Mouse (Mus musculus): Measurements from ENCODE around the gene Mmaa.

Mmaa gene

GRCm38 (mm10) chr8:79288250-79288649 lies 6.5 kb downstream of the Mmaa start:
- DNase-seq (ENCODE audit: low spot score), result no peak

DNA sequence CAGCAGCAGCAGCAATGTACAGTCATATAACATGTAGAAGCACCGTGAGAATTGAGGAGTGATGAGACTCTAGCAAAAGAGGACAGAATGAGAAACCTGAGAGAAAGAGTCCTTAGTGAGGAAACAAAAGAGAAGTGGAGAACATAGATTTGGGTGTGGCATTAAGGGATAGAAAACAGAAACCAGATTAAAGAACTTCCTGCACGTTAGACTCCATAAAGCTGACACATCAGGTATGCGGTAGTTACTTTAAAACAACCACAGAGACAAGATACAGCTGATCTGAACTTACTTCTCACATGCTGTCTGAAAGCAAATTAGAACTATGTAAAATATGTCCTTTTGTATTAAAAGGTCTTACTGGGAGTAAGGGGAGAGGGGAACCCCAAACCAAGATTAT lies 8.3 kb downstream of the Mmaa start:
- DNase-seq (ENCODE audit: low spot score), result no peak

GRCm38 (mm10) chr8:79284626-79285025 lies 10.1 kb downstream of the Mmaa start:
- no peak for DNase-seq (ENCODE audit: low spot score)

DNA sequence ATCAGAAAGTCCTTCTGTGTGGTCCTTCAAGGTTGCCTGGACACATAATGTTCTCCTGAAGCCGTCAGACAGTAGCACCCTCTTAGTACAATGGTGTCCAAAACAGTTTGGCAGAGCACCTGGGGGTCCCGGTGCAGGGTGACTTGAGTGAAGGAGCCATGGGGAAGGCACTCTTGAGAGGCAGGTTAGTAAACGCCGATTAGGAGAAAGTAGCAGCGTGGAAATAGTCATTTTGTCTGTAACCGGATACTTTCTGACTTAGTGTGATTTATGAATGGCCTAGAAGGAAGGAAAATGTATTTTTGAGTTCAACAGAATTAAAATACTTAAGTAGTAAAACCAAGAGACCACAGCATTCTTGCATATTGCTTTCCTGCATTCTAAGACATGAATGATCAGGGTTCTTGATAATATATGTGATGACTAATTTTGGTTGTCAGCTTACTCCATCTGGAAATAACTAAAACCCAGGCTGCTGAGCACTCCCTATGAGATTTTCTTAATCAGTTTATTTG lies 13.3 kb downstream of the Mmaa start:
- no peak for DNase-seq (ENCODE audit: low spot score)

- DNase-seq (ENCODE audit: low spot score), result no peak
Measured at GRCm38 (mm10) chr8:79277264-79277870, 17.4 kb downstream of the Mmaa start.

DNA sequence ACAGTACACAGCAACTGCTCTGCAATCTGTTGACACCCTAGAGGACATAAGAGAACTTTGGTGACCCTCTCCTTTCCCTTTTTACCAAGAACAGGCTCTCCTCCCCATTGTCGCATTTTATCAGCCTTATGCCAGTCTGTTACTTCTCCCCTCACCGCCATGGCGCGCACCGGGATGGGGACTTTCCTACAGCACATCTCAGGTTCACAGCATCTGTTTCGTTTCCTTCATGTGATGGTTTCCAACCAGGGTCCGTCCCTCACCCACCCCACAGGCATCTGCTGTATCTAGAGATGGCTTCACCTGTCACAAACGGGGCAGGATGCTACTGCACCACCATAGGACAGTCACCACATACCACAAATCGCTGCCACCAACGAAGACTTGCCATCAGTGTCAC lies 19.8 kb downstream of the Mmaa start:
- DNase-seq (ENCODE audit: low spot score), result no peak

DNA sequence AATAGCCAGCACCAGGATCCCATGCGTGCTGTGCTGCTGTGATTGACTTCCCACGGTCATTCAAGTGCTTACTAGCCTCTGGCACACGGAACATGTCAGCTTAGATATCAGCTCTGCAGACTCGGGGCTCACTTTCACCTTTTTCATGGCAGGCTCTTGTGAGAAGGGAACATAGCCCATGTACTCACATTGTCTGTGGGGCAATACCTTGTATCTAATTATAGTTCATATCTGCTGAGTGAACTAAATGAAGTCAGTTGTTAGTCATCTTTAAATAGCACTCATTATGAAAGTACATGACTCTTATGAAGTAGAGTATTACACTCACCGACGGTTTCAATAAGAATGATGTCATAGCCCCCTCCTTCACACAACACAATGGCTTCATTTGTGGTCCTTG lies 21.0 kb downstream of the Mmaa start:
- DNase-seq (ENCODE audit: low spot score), result no peak

GRCm38 (mm10) chr8:79272676-79273075 lies 22.1 kb downstream of the Mmaa start:
- no peak for DNase-seq (ENCODE audit: low spot score)

- DNase-seq (ENCODE audit: low spot score), result no peak
Measured at GRCm38 (mm10) chr8:79268921-79269320, 25.8 kb downstream of the Mmaa start.

- DNase-seq (ENCODE audit: low spot score), result no peak
Measured at GRCm38 (mm10) chr8:79261920-79262319, 32.8 kb downstream of the Mmaa start.

DNA sequence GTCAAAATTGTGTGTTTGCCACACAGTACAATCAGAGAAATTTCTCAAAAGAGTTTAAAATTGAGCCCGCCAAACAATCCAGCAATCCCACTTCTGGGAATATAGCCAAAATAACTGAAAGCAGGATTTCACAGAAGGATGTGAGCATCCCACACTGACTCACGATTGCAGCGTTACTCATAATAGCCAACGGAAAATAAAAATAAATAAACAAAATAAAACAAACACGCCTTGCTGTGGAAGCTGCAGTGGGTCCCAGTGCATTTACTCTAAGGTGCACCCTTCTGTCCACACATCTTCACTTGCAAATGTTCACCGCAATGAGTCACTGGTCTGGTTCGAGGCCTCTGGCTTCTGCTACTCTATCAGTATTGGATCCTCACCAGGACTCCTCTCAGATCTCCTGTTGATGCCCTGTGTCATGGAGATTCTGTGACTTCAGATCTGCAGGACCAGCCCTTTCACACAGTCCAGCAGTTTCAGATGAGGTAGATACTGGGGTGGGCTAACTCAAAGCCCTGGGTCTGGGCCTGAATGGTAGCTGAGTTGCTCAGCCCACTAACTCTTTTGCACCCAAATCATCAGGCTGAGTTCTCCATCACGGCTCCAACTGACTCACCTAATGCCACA lies 38.5 kb downstream of the Mmaa start:
- DNase-seq (ENCODE audit: low spot score), result no peak

DNA sequence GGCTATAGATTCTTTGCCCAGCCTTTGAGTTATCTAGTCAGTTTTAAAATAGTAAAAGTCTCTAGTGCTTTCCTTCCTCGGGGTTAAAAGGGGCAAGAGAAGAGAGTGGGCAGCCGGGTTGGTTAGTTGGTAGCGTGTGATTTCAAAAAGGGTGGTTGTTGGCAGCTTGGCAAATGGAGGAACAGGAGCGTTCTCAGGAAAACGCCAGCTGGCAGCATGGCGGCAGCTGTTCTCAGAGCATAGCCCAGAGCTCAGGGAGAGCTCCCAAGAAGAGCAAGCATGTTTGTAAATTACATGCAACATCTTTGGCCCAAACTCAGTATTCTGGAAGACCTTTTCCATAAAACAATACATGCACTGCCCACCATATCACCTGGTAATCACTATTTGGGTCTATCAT lies 41.0 kb downstream of the Mmaa start:
- no peak for DNase-seq (ENCODE audit: low spot score)

GRCm38 (mm10) chr8:79248470-79248869 lies 46.3 kb downstream of the Mmaa start, which contains the start of gene 1700011L22Rik:
TSS of gene 1700011L22Rik (minus strand) at chr8:79248570.
- no peak for DNase-seq (ENCODE audit: low spot score)

DNA sequence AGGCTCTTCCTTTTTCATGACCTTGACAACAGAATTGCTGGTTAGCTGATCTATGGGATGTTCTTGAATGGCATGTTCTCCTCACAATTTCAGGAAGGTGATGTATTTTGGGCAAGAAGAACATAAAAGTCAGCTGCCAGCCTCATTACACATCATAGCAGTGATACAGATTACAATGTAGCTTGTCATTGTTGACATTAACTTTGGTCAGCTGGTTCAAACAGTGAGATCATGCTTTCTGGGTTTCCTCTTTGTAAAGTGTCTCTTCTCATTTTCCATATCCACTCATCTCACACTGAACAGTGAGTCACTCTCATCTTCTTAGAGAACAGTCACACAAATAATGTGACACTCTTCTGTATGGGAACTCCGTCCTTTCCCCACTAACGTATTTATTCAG lies 51.3 kb downstream of the Mmaa start:
- DNase-seq (ENCODE audit: low spot score), result no peak

GRCm38 (mm10) chr8:79239996-79240395 lies 54.7 kb downstream of the Mmaa start:
- DNase-seq (ENCODE audit: low spot score), result no peak

GRCm38 (mm10) chr8:79239320-79239719 lies 55.4 kb downstream of the Mmaa start:
- no peak for DNase-seq (ENCODE audit: low spot score)

- no peak for DNase-seq (ENCODE audit: low spot score)
Measured at GRCm38 (mm10) chr8:79229266-79229888, 65.4 kb downstream of the Mmaa start.

GRCm38 (mm10) chr8:79227916-79228315 lies 66.8 kb downstream of the Mmaa start:
- DNase-seq (ENCODE audit: low spot score), result no peak

GRCm38 (mm10) chr8:79227194-79227593 lies 67.5 kb downstream of the Mmaa start:
- DNase-seq (ENCODE audit: low spot score), result no peak

DNA sequence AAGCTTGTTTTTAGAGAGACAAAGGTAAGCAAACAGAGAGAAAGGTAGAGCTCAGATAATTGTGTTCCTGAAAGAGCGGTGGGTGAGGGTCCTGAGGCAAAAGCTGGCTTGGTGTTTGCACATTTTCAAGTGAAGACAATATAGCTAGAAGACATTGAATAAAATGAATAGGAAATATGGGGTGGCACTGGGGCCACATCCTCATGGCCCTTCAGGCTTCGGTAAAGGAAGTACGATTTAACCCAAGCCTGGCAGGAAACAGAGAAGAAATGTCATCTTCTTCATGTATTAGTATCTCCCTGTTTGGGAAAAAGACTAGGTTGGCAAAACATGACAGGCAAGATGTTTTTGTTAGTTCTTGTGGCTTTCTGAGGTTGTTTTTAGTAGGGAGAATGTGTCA lies 68.7 kb downstream of the Mmaa start:
- no peak for DNase-seq (ENCODE audit: low spot score)

GRCm38 (mm10) chr8:79225586-79225985 lies 69.2 kb downstream of the Mmaa start:
- DNase-seq (ENCODE audit: low spot score), result no peak

GRCm38 (mm10) chr8:79224363-79224762 lies 70.4 kb downstream of the Mmaa start:
- DNase-seq (ENCODE audit: low spot score), result no peak

DNA sequence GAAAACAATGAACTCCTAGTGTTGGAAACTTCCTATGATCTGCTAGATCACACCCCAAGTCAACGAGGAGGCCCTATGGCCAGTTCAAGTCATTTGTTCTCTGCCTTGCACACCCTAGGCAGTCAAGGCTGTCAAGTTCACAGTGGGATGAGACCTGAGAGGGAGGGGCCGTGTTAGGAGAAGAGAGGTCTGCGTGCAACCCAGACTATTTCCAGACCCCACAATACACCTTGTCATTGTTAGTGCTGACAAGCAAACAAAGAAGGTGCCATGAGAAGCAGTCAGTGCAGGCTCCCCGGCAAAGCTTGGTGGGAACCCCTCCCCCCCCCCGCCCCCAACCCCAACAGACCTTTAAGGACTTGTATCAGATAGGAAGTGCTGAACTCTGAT lies 72.0 kb downstream of the Mmaa start:
- no peak for DNase-seq (ENCODE audit: low spot score)
